Mouse (Mus musculus) frontal cortex, postnatal 14 days (tissue): ENCODE results near the gene Gm34653.
"Not testable (repeated sequence)": the region's sequence is repeated elsewhere in the genome, so short reads cannot be mapped to it uniquely, and the experiment has no call there.

Source experiments
- DNase-seq, 2 experiments: peaks; one replicate each; pipeline ENCODE4 v3.0.0; 2022; ENCODE audit warnings: low spot score in 2 of 2

Gene Gm34653

GRCm38 (mm10) chr2:34818492-34818891, 14.3 kb upstream of the Gm34653 start:
- no peak for DNase-seq

GRCm38 (mm10) chr2:34825827-34826459, 6.9 kb upstream of the Gm34653 start, which contains the start of gene Fbxw2:
Fbxw2 (minus strand) TSS chr2:34826311.
- DNase-seq = peak; percentile 82 to 83

- no peak for DNase-seq
Observed at GRCm38 (mm10) chr2:34826460-34827231, 6.2 kb upstream of the Gm34653 start.

GRCm38 (mm10) chr2:34827591-34827990, 5.2 kb upstream of the Gm34653 start:
- DNase-seq = no peak

- DNase-seq = no peak
Observed at GRCm38 (mm10) chr2:34828026-34828425, 4.8 kb upstream of the Gm34653 start.

GRCm38 (mm10) chr2:34830066-34830465, 2.7 kb upstream of the Gm34653 start:
- not testable (repeated sequence) for DNase-seq

- DNase-seq = no peak
Observed at GRCm38 (mm10) chr2:34833624-34834023, 817 bp downstream of the Gm34653 start.

GRCm38 (mm10) chr2:34835669-34836068, 2.9 kb downstream of the Gm34653 start:
- DNase-seq = no peak

GRCm38 (mm10) chr2:34840143-34840542, 7.3 kb downstream of the Gm34653 start:
- DNase-seq = not testable (repeated sequence)

- DNase-seq = peak; percentile 30 to 52
Observed at GRCm38 (mm10) chr2:34841706-34842105, 8.9 kb downstream of the Gm34653 start.

GRCm38 (mm10) chr2:34843211-34843939, 10.6 kb downstream of the Gm34653 start:
- no peak for DNase-seq

GRCm38 (mm10) chr2:34847702-34848101, 14.9 kb downstream of the Gm34653 start:
- no peak for DNase-seq

GRCm38 (mm10) chr2:34855265-34855664, 22.5 kb downstream of the Gm34653 start:
- DNase-seq = no peak

- no peak for DNase-seq
Observed at GRCm38 (mm10) chr2:34857728-34858127, 24.9 kb downstream of the Gm34653 start.

- no peak for DNase-seq
Observed at GRCm38 (mm10) chr2:34869680-34870079, 36.9 kb downstream of the Gm34653 start.

- DNase-seq = peak; percentile 91 to 93
Observed at GRCm38 (mm10) chr2:34870520-34871474, 38.0 kb downstream of the Gm34653 start.

- no peak for DNase-seq
Observed at GRCm38 (mm10) chr2:34874271-34874670, 41.5 kb downstream of the Gm34653 start, which contains the start of gene Cutal. Cutal (plus strand) TSS chr2:34874396.

- no peak for DNase-seq
Observed at GRCm38 (mm10) chr2:34874816-34875345, 42.1 kb downstream of the Gm34653 start, which contains the start of gene Psmd5. Psmd5 (minus strand) TSS chr2:34874968.

- no peak for DNase-seq
Observed at GRCm38 (mm10) chr2:34880054-34880453, 47.2 kb downstream of the Gm34653 start.

GRCm38 (mm10) chr2:34882757-34883156, 50.0 kb downstream of the Gm34653 start:
- DNase-seq = no peak

GRCm38 (mm10) chr2:34883190-34883589, 50.4 kb downstream of the Gm34653 start:
- DNase-seq = no peak
